Mouse (Mus musculus) embryonic facial prominence, embryonic 15.5 days (tissue): ENCODE measurements around the gene Trabd2b. TPM values are rescaled to one million over a fixed set of nuclear protein-coding genes. Genes with fewer than 3 reads are reported as not detected.
A peak's percentile ranks its signal among the peaks of the same experiment; 100 is the strongest.

Source experiments
- ATAC-seq: fragments of 200-750 bp; cut with Nextera tagmentation; 2 replicates; pipeline ENCODE4 v1.8.0; 2017; ENCODE audit warnings: low read depth, moderate TSS enrichment; ENCODE audit not compliant: insufficient number of reproducible peaks, low FRiP score, low TSS enrichment
- H3K27ac ChIP-seq: fragments of 300-500 bp; sonication (generic); replicated peaks from 2 replicates; pipeline ENCODE4 v1.5.1; 2015; ENCODE audit warnings: mild to moderate bottlenecking, inconsistent platforms
- H3K27me3 ChIP-seq: fragments of 300-500 bp; sonication (generic); 2 replicates; pipeline ENCODE4 v1.6.1; 2015; ENCODE audit warnings: inconsistent platforms
- H3K36me3 ChIP-seq: fragments of 300-500 bp; sonication (generic); 2 replicates; pipeline ENCODE4 v1.6.1; 2015; ENCODE audit warnings: mild to moderate bottlenecking, inconsistent platforms
- H3K4me1 ChIP-seq: fragments of 300-500 bp; sonication (generic); 2 replicates; pipeline ENCODE4 v1.6.1; 2015; ENCODE audit warnings: inconsistent platforms
- H3K4me2 ChIP-seq: fragments of 300-500 bp; sonication (generic); replicated peaks from 2 replicates; pipeline ENCODE4 v1.6.1; 2015; ENCODE audit warnings: mild to moderate bottlenecking, inconsistent platforms
- H3K4me3 ChIP-seq: fragments of 300-500 bp; sonication (generic); replicated peaks from 2 replicates; pipeline ENCODE4 v1.5.1; 2015; ENCODE audit warnings: mild to moderate bottlenecking, inconsistent platforms
- H3K9ac ChIP-seq: fragments of 300-500 bp; sonication (generic); 2 replicates; pipeline ENCODE4 v1.6.1; 2015; ENCODE audit warnings: inconsistent platforms
- H3K9me3 ChIP-seq: fragments of 300-500 bp; sonication (generic); replicated peaks from 2 replicates; pipeline ENCODE4 v1.6.1; 2016; ENCODE audit warnings: inconsistent platforms
- WGBS: fragments of 180-500 bp; shearing (Covaris S2); methylation state at CpG from one replicate; pipeline ENCODE4 v1.1.7; 2015; 5-methylcytosine and 5-hydroxymethylcytosine counted together
- polyA plus RNA-seq: library from polyadenylated mRNA; unstranded; fragments of >200 nt; fragmentation: Nextera tagmentation; extraction: Ambion mirVana; gene quantifications from 2 replicates; pipeline ENCODE4 v1.2.1, GENCODE M21; 2015

The Trabd2b gene
- polyA plus RNA-seq, 1 experiment from 2014 or later = 2.7 TPM

GRCm38 (mm10) chr4:114411846-114412390, 5.4 kb downstream of the Trabd2b start:
- ATAC-seq = no peak
- Histone ChIP-seq H3K27me3 (peaks cover 26% of the 10 kb centered on the region), H3K4me2 (no peak overlapping the region), H3K27ac (no peak overlapping the region), H3K9me3 (no peaks in the 10 kb centered on the region), H3K9ac (no peak overlapping the region), H3K4me3 (no peak overlapping the region), H3K4me1 (peaks cover 37% of the 10 kb centered on the region), H3K36me3 (no peaks in the 10 kb centered on the region)
- WGBS = 40% methylated on average over 6 of the region's 6 CpGs

DNA sequence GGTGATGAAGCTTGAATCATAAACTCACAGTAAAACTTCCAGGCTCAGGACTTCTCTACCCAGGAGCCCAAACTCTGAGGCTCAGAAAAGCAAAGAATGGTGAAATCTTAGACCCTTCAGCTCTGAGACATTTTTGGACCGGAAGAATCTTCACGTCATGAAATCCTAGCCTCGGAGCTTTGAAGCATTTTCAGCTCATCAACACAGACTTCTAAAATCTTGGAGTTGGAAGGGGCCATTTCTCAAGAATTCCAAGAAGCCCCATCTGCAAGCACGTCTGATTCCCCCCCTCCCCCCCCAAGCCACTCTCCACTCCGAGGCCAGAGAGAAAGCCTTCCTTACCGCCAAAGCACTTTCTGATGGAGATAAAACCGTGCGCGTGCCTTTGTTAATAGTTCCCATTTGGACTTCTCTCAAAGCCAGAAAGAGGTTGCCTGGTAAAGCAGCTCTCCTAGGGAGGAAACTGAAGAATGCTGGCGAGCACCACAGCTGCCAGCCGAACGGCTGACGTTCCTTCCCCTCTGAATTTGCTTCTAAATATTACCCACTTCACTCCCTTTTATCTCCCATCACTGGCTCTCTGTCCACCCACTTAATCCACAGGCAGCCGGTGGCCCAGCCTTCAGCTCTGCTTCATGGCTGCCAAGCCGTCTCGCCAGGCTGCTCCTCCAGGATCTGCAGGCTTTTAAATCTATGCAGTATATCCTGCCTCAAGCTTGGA, 9.6 kb downstream of the Trabd2b start:
- H3K4me3 ChIP-seq = 0 out of 2 replicates have a peak overlapping the region, but pooled peaks have one; percentile 3
- WGBS = 17% methylated on average over 16 of the region's 16 CpGs
- H3K4me2 ChIP-seq = peak overlapping the region; percentile 21; the same call in 1 of the 2 replicates
- no peak overlapping the region for H3K9ac ChIP-seq
- no peak for ATAC-seq
- H3K36me3 ChIP-seq = no peaks in the 10 kb centered on the region
- H3K27me3 ChIP-seq = peaks cover 3% of the 10 kb centered on the region
- peak overlapping the region; percentile 65 for H3K27ac ChIP-seq
- H3K9me3 ChIP-seq = no peaks in the 10 kb centered on the region
- H3K4me1 ChIP-seq = peaks cover 12% of the 10 kb centered on the region

GRCm38 (mm10) chr4:114420154-114420553, 13.6 kb downstream of the Trabd2b start:
- peaks cover 3% of the 10 kb centered on the region; the same call in 1 of the 2 replicates for H3K27me3 ChIP-seq

GRCm38 (mm10) chr4:114423084-114423483, 16.6 kb downstream of the Trabd2b start:
- ATAC-seq = peak; percentile 39; the same call in 1 of the 2 replicates
- H3K9ac ChIP-seq = no peak overlapping the region
- H3K36me3 ChIP-seq = no peaks in the 10 kb centered on the region
- 36% methylated on average over 6 of the region's 6 CpGs for WGBS
- no peak overlapping the region for H3K4me3 ChIP-seq
- H3K27me3 ChIP-seq = no peaks in the 10 kb centered on the region; the same call in 1 of the 2 replicates
- no peaks in the 10 kb centered on the region for H3K9me3 ChIP-seq
- no peak overlapping the region for H3K4me2 ChIP-seq
- H3K27ac ChIP-seq = no peak overlapping the region
- H3K4me1 ChIP-seq = peaks cover 14% of the 10 kb centered on the region; the same call in 1 of the 2 replicates

More at GRCm38 (mm10) chr4:114420154-114420553, 13.6 kb downstream of the Trabd2b start:
- 77% methylated on average over 2 of the region's 2 CpGs for WGBS
- Histone ChIP-seq H3K27ac (no peak overlapping the region), H3K9me3 (no peaks in the 10 kb centered on the region), H3K36me3 (no peaks in the 10 kb centered on the region), H3K4me1 (peaks cover 25% of the 10 kb centered on the region), H3K4me2 (no peak overlapping the region), H3K4me3 (no peak overlapping the region), H3K9ac (no peak overlapping the region)
- ATAC-seq = no peak

GRCm38 (mm10) chr4:114425808-114426207, 19.3 kb downstream of the Trabd2b start:
- H3K4me1 ChIP-seq = peaks cover 14% of the 10 kb centered on the region; the same call in 1 of the 2 replicates
- H3K36me3 ChIP-seq = no peaks in the 10 kb centered on the region
- no peak overlapping the region for H3K4me2 ChIP-seq
- no peaks in the 10 kb centered on the region for H3K9me3 ChIP-seq
- no peak overlapping the region for H3K27ac ChIP-seq
- no peak overlapping the region for H3K4me3 ChIP-seq
- no peak overlapping the region for H3K9ac ChIP-seq
- no peak for ATAC-seq
- no peaks in the 10 kb centered on the region; the same call in 1 of the 2 replicates for H3K27me3 ChIP-seq
- 55% methylated on average over 5 of the region's 5 CpGs for WGBS

DNA sequence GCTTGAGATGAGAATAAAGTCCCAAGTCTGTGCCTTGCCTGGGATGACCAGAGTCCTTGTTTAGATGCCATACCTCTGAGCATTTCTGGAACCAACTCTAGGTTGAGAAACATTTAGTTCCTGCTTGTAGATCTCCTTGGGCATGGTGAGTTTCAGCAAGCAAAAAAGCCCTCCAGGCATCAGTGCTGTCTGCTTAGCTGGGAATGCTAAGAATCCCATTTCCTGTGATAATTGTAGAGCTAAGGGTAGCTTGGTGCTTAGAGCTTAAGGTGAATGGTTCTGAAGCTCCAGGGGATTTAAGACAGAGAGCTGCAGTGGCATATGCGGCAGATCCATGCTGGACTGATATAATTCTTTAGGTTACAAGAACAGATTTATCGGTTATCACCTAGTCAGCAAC, 26.2 kb downstream of the Trabd2b start:
- Histone ChIP-seq H3K36me3 (no peaks in the 10 kb centered on the region), H3K4me2 (no peak overlapping the region), H3K9ac (no peak overlapping the region), H3K9me3 (no peaks in the 10 kb centered on the region), H3K4me1 (peaks cover 9% of the 10 kb centered on the region), H3K4me3 (no peak overlapping the region), H3K27ac (no peak overlapping the region), H3K27me3 (no peaks in the 10 kb centered on the region)
- no peak for ATAC-seq
- WGBS = 87% methylated on average over 2 of the region's 2 CpGs

DNA sequence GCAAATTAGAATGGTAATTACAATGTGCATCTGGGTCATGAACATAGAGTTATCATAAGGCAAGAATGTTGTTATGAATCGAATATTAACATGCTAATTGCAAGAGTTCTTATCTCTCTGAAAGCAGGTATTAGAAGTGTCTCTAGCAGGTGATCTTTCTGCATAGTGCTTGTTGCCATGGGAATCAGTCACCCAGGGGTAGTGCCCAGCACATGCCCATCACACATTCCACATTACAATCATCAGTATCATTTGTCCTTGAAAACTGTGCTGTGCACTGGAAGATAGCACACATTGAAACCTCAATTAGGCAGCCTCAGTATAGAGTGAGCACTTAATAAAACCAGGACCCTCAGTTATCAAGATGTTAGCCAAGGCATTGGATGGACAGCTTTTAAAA, 26.9 kb downstream of the Trabd2b start:
- WGBS = 85% methylated on average over 1 of the region's 1 CpGs
- no peaks in the 10 kb centered on the region for H3K36me3 ChIP-seq
- H3K4me2 ChIP-seq = no peak overlapping the region
- no peak overlapping the region for H3K27ac ChIP-seq
- no peak overlapping the region for H3K9ac ChIP-seq
- ATAC-seq = no peak
- H3K27me3 ChIP-seq = no peaks in the 10 kb centered on the region
- H3K9me3 ChIP-seq = no peaks in the 10 kb centered on the region
- no peak overlapping the region for H3K4me3 ChIP-seq
- H3K4me1 ChIP-seq = peaks cover 9% of the 10 kb centered on the region

- no peak overlapping the region for H3K9ac ChIP-seq
- 64% methylated on average over 1 of the region's 1 CpGs for WGBS
- H3K9me3 ChIP-seq = no peaks in the 10 kb centered on the region
- no peaks in the 10 kb centered on the region for H3K27me3 ChIP-seq
- peaks cover 9% of the 10 kb centered on the region for H3K4me1 ChIP-seq
- H3K4me2 ChIP-seq = no peak overlapping the region
- H3K36me3 ChIP-seq = no peaks in the 10 kb centered on the region
- ATAC-seq = no peak
- H3K4me3 ChIP-seq = no peak overlapping the region
- no peak overlapping the region for H3K27ac ChIP-seq
These were observed 28.2 kb downstream of the Trabd2b start for GRCm38 (mm10) chr4:114434766-114435165.

GRCm38 (mm10) chr4:114435381-114435780, 28.9 kb downstream of the Trabd2b start:
- no peaks in the 10 kb centered on the region for H3K9me3 ChIP-seq
- 69% methylated on average over 7 of the region's 7 CpGs for WGBS
- H3K4me3 ChIP-seq = no peak overlapping the region
- no peak overlapping the region for H3K4me2 ChIP-seq
- no peak overlapping the region for H3K9ac ChIP-seq
- peaks cover 9% of the 10 kb centered on the region for H3K4me1 ChIP-seq
- H3K27ac ChIP-seq = no peak overlapping the region
- ATAC-seq = no peak
- no peaks in the 10 kb centered on the region for H3K27me3 ChIP-seq
- H3K36me3 ChIP-seq = no peaks in the 10 kb centered on the region

DNA sequence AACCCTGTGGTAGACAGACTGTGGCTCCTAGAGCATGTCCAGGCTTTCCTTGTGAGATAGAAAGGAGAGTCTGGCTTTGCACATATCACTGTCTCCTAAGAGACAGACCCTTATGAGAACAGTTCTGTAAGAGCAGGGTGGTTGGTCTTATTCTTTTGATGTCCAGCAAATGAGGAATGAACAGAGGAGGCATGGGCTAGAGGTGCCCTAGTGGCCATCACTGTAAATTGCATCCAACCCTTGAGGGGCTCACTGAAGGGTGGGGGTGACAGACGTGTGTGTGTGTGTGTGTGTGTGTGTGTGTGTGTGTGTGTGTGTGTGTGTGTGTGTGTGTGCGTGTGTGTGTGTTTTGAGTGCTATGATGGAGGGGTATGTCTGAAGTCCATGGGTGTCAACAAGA, 32.2 kb downstream of the Trabd2b start:
- no peak overlapping the region for H3K4me3 ChIP-seq
- no peak overlapping the region for H3K4me2 ChIP-seq
- no peak overlapping the region for H3K9ac ChIP-seq
- WGBS = 47% methylated on average over 2 of the region's 2 CpGs
- no peak for ATAC-seq
- peaks cover 9% of the 10 kb centered on the region for H3K4me1 ChIP-seq
- no peak overlapping the region for H3K27ac ChIP-seq
- H3K9me3 ChIP-seq = no peaks in the 10 kb centered on the region
- H3K27me3 ChIP-seq = no peaks in the 10 kb centered on the region
- no peaks in the 10 kb centered on the region for H3K36me3 ChIP-seq

DNA sequence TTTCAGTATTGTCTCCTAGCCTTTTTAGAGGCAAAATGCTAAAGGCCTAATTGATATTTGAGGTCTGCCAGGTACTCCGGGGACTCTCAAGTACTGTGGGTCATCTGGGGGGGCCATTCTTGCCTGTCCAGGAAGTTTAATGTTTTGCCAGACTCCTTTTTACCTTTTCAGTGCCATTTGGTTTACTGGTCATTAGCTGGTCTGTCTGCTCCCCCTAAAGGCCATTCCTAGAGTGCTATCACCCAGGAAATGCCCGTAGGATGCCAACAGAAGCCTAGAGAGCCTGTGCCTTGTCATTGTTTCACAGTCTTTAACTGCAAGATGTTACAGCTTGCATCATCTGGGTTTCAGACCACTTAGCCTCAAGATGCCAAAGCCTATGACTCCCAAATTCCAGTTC, 35.7 kb downstream of the Trabd2b start:
- Histone ChIP-seq H3K27ac (no peak overlapping the region), H3K4me2 (no peak overlapping the region), H3K4me1 (no peaks in the 10 kb centered on the region), H3K9ac (no peak overlapping the region), H3K4me3 (no peak overlapping the region), H3K27me3 (no peaks in the 10 kb centered on the region), H3K36me3 (no peaks in the 10 kb centered on the region), H3K9me3 (no peaks in the 10 kb centered on the region)
- ATAC-seq = no peak
- 63% methylated on average over 2 of the region's 2 CpGs for WGBS
